Mouse (Mus musculus) CH12.LX (cell line): ENCODE data around the gene Ica1l.

Source experiments
- CHD2 ChIP-seq: IDR thresholded peaks from 2 replicates; pipeline ENCODE4 v1.6.1; 2011; ENCODE audit warnings: low read length, improper control_type of control experiment
- EP300 ChIP-seq: IDR thresholded peaks from 2 replicates; pipeline ENCODE4 v1.6.1; 2011; ENCODE audit warnings: low read length, improper control_type of control experiment
- POLR2A ChIP-seq: IDR thresholded peaks from 2 replicates; pipeline ENCODE4 v1.6.1; 2011; ENCODE audit warnings: low read depth, mild to moderate bottlenecking, improper control_type of control experiment, low read length

DNA sequence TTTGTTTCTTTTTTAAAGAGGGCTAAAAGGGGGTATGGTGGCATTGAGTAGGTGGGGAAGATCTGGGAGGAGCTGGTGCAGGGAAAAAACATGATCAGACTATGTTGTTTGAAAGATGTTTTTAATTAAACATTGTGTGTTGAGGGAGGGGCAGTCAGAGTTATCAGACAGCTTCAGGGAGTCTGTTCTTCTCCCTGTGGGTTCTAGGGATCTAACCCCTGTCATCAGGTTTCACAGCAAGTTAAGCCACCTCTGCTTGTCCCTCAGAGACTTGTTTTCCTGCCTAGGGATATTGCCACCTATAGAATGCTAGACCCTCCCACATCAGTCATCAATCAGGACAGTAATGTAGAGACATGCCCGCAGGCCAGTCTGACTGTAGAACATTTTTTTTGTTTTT is 101.9 kb downstream of the Ica1l start:
- no peak for TF ChIP-seq POLR2A
- no peak for TF ChIP-seq EP300
- TF ChIP-seq CHD2, result no peak
